In the genomic region with DNA sequence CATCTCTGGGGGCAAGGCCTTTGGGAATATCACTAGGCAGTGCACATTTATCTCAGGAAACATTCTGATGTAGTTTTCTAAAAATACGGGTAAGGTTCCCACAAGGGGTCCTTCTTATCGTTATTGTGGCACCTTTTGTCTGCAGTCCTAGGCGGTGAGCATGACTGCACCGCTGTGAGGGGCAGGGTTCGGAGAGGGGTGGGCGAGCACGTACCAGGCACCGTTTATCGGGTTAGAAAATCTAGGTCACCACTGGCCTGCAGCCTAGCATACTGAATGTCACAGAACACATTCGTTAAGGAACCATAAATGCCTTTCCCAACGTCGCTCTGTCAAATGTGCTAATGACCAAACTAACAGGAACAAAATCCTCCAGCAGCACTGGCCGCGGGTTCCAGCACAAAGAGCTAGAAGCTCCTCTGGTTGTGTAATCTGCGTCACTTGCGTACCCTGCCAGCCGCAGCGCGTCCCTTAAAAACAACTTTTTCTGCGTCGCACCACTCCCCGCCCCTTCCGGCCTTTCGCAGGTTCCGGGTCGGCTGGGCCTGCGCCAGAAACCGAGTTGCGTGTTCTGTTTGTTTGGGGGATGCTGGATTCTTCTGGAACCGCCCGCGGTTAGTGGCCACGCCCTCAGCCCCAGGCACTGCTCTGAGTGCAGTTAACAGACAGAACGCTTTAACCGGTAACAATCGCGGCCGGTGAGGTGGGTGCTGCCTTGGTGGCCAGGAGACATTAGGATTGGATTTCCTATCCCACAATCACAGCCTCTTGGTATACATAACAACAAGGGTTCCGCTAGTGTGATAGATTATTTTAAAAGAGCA, we compare ENCODE assay signal across 8 mouse cellular contexts. TPM values are rescaled to one million over a fixed set of nuclear protein-coding genes. Genes with fewer than 3 reads are reported as not detected.
A peak's percentile ranks its signal among the peaks of the same experiment; 100 is the strongest.
DNase-seq lines count a peak whose midpoint lies in the region; ATAC-seq and TF ChIP-seq lines count a peak whose summit lies in the region.

Gene Lrrc61 (plus strand): TSS at position 517 of the 824 bp plus-strand sequence.

- under 1% methylated on average over 39 of the region's 39 CpGs for WGBS in forebrain, postnatal 0 days
- WGBS in neural tube, embryonic 14.5 days, result under 1% methylated on average over 39 of the region's 39 CpGs

- TF ChIP-seq POLR2A in testis, adult 2 months (IDR thresholded peaks at IDR 0.05; ENCODE audit: control insufficient read depth, low read depth, low read length), result peak; percentile 92

- no peaks in the 10 kb centered on the region for H3K9me3 ChIP-seq in ES-E14 (ENCODE audit: control insufficient read depth, insufficient read depth, low read depth, low read length)
- H3K9me3 ChIP-seq in forebrain, postnatal 0 days (ENCODE audit: low read length), result no peaks in the 10 kb centered on the region
- H3K9me3 ChIP-seq in neural tube, embryonic 14.5 days (ENCODE audit: control insufficient read depth, low read length), result no peaks in the 10 kb centered on the region

- H3K9ac ChIP-seq in ES-E14 (ENCODE audit: insufficient read depth, low read depth, low read length, poor library complexity, severe bottlenecking), result peak within 1 kb of the TSS; percentile 66
- H3K9ac ChIP-seq in forebrain, postnatal 0 days, result peak within 1 kb of the TSS; percentile 77
- peak within 1 kb of the TSS; percentile 65 for H3K9ac ChIP-seq in neural tube, embryonic 14.5 days (replicated peaks; ENCODE audit: low read depth, low read length)

- H3K4me1 ChIP-seq in ES-E14 (ENCODE audit: control insufficient read depth in 2 of 2, insufficient read depth in 2 of 2, low read length in 2 of 2, poor library complexity in 1 of 2), result peaks cover 0 to 6% of the 10 kb centered on the region in 2 experiments; a peak in 1 of 4 replicates
- peaks cover 14% of the 10 kb centered on the region for H3K4me1 ChIP-seq in forebrain, postnatal 0 days (ENCODE audit: insufficient read depth)
- peaks cover 7% of the 10 kb centered on the region; the same call in 1 of the 2 replicates for H3K4me1 ChIP-seq in neural tube, embryonic 14.5 days (ENCODE audit: control insufficient read depth, insufficient read depth, low read length)
- peaks cover 16% of the 10 kb centered on the region for H3K4me1 ChIP-seq in testis, adult 2 months (ENCODE audit: control insufficient read depth, insufficient read depth, low read length)

- peak; percentile 94 for ATAC-seq in forebrain, postnatal 0 days
- ATAC-seq in neural tube, embryonic 14.5 days (ENCODE audit: low read depth), result peak; percentile 95

- in situ Hi-C loops in ES-E14 (cut with MboI; ENCODE audit: low sequenced_read_pairs in 2 of 2, unreplicated experiment in 2 of 2), result no loop called here

- peak within 1 kb of the TSS; percentile 52 to 69 for H3K4me3 ChIP-seq in ES-E14 (ENCODE audit: insufficient read depth in 1 of 2, low read depth in 1 of 2, low read length in 2 of 2, poor library complexity in 1 of 2, severe bottlenecking in 1 of 2)
- peak within 1 kb of the TSS; percentile 47 for H3K4me3 ChIP-seq in forebrain, postnatal 0 days (ENCODE audit: low read depth, low read length)
- peak within 1 kb of the TSS; percentile 44 for H3K4me3 ChIP-seq in neural tube, embryonic 14.5 days (ENCODE audit: low read depth, low read length)
- H3K4me3 ChIP-seq in testis, adult 2 months (ENCODE audit: control insufficient read depth, low read depth, low read length), result peak within 1 kb of the TSS; percentile 95

- intact Hi-C loops in heart, postnatal 36 days (cut with DNase I), result loop anchor here (2.0 kb wide), 1 partner anchor 18 kb away; the partner anchor contains the start of gene Rarres2

- H3K27me3 ChIP-seq in forebrain, postnatal 0 days (ENCODE audit: insufficient read depth, low read length), result no peaks in the 10 kb centered on the region
- no peaks in the 10 kb centered on the region for H3K27me3 ChIP-seq in neural tube, embryonic 14.5 days (ENCODE audit: control insufficient read depth, insufficient read depth, low read length)
- H3K27me3 ChIP-seq in testis, adult 2 months (ENCODE audit: control insufficient read depth, insufficient read depth, low read length), result no peaks in the 10 kb centered on the region

- H3K27ac ChIP-seq in ES-E14 (ENCODE audit: insufficient read depth, low read depth, low read length, poor library complexity, severe bottlenecking), result peak within 1 kb of the TSS; percentile 44
- peak within 1 kb of the TSS; percentile 98 for H3K27ac ChIP-seq in forebrain, postnatal 0 days (ENCODE audit: low read depth, low read length)
- H3K27ac ChIP-seq in neural tube, embryonic 14.5 days (ENCODE audit: low read depth, low read length), result peak within 1 kb of the TSS; percentile 97
- H3K27ac ChIP-seq in testis, adult 2 months (ENCODE audit: control insufficient read depth, insufficient read depth, low read depth, low read length), result peak within 1 kb of the TSS; percentile 99

- DNase-seq in ES-E14 (ENCODE audit: low read depth, low spot score), result peak; percentile 89
- DNase-seq in cerebellum, adult 8-10 months, result peak; percentile 98
- DNase-seq in forebrain, postnatal 0 days, result peak; percentile 99
- DNase-seq in heart, postnatal 36 days, result peak; percentile 99
- peak; percentile 96 to 99 for DNase-seq in layer of hippocampus, adult 18-20 months (ENCODE audit: low spot score in 2 of 2)
- DNase-seq in lung, adult 18-20 months, result peak; percentile 98 to 99

- no peaks in the 10 kb centered on the region for H3K36me3 ChIP-seq in ES-E14 (ENCODE audit: control insufficient read depth, insufficient read depth, low read length, poor library complexity, severe bottlenecking)
- H3K36me3 ChIP-seq in forebrain, postnatal 0 days (ENCODE audit: insufficient read depth), result no peaks in the 10 kb centered on the region
- no peaks in the 10 kb centered on the region for H3K36me3 ChIP-seq in neural tube, embryonic 14.5 days (ENCODE audit: control insufficient read depth, insufficient read depth, low read length)
- no peaks in the 10 kb centered on the region; the same call in 1 of the 2 replicates for H3K36me3 ChIP-seq in testis, adult 2 months (ENCODE audit: control insufficient read depth, insufficient read depth, low read length)

- TF ChIP-seq CTCF in forebrain, postnatal 0 days (IDR thresholded peaks at IDR 0.05; ENCODE audit: low read depth), result peak; percentile 5; the same call in 1 of the 2 replicates
- TF ChIP-seq CTCF in testis, adult 2 months (IDR thresholded peaks at IDR 0.05; ENCODE audit: control insufficient read depth, insufficient read depth, insufficient replicate concordance, low read depth, low read length), result no peak

- H3K4me2 ChIP-seq in forebrain, postnatal 0 days (ENCODE audit: low read depth), result peak within 1 kb of the TSS; percentile 67
- peak within 1 kb of the TSS; percentile 69 for H3K4me2 ChIP-seq in neural tube, embryonic 14.5 days (ENCODE audit: low read depth, low read length)

TF ChIP-seq in ES-E14, 5 proteins besides CTCF, POLR2A, EP300 and RAD21:
- TF ChIP-seq ZC3H11A (IDR thresholded peaks at IDR 0.05; ENCODE audit: borderline replicate concordance, low read depth, low read length) (no peak), HCFC1 (IDR thresholded peaks at IDR 0.05; ENCODE audit: borderline replicate concordance, insufficient read depth, low read length) (no peak), MAFK (IDR thresholded peaks at IDR 0.05; ENCODE audit: insufficient read depth, low read depth, low read length) (no peak), ZNF384 (IDR thresholded peaks at IDR 0.05; ENCODE audit: low read depth, low read length) (no peak), CHD2 (IDR thresholded peaks at IDR 0.05; ENCODE audit: low read depth, low read length) (no peak)
TF ChIP-seq in ES-E14: peak in this region for 0.

RNA-seq across cellular contexts. Expression of gene Lrrc61, which starts in this region (rescaled TPM):
- 2.0 and 5.1 TPM in 2 replicates for total RNA-seq in ES-E14 (2012; rRNA removed)
- total RNA-seq in forebrain, postnatal 0 days (2014; rRNA removed), result 27.5 and 28.7 TPM in 2 replicates
- polyA plus RNA-seq in forebrain, postnatal 0 days (2015; fragmentation: Nextera tagmentation; extraction: Ambion mirVana), result 16.8 and 20.9 TPM in 2 replicates
- total RNA-seq in heart, postnatal 36 days (2021), result 10 to 100 TPM; 16.7 to 26.6 TPM
- total RNA-seq in layer of hippocampus, adult 18-20 months (2021), result 10 to 100 TPM; 32.3 to 37.6 TPM
- 15.1 and 22.8 TPM in 2 replicates for polyA plus RNA-seq in neural tube, embryonic 14.5 days (2014; fragmentation: Nextera tagmentation; extraction: Ambion mirVana)
- 54.3 and 54.4 TPM in 2 replicates for polyA plus RNA-seq in testis, adult 2 months (2012; rRNA removed)

Comparison
In these comparisons a context has a peak if more than half of its experiments do, and no peak if none do; other contexts are left out.
1. Peak in every context shown above with its lines: DNase-seq, ATAC-seq, H3K4me3 ChIP-seq and H3K27ac ChIP-seq.
2. H3K27ac ChIP-seq: peak in every context shown above with its lines; median percentile 99 in testis, adult 2 months; 98 in forebrain, postnatal 0 days; 97 in neural tube, embryonic 14.5 days; 44 in ES-E14.
3. H3K4me3 ChIP-seq: peak in every context shown above with its lines; median percentile 95 in testis, adult 2 months; 60 in ES-E14; 47 in forebrain, postnatal 0 days; 44 in neural tube, embryonic 14.5 days.